In genomic region chr17:49825831-49826230, GRCm38 (mm10) we compare ENCODE assay signal across 20 mouse cellular contexts.
DNase-seq lines count a peak whose midpoint lies in the region; ATAC-seq lines count a peak whose summit lies in the region.
"Had no signal": no experiment of that assay in that cellular context is flagged by ENCODE, and none has a peak within 500 bp of the region (broad histone marks: within the 10 kb centered on the region; RNA-seq: fewer than 3 reads in every experiment).

No protein-coding gene starts in this region.

- no peaks in the 10 kb centered on the region for H3K9me3 ChIP-seq in limb, embryonic 10.5 days (replicated peaks)
- H3K9me3 ChIP-seq in midbrain, embryonic 14.5 days (ENCODE audit: control insufficient read depth, low read length): no peaks in the 10 kb centered on the region
- H3K9me3 ChIP-seq: midbrain, embryonic 13.5 days had no signal

- no peaks in the 10 kb centered on the region for H3K36me3 ChIP-seq in limb, embryonic 10.5 days
- no peaks in the 10 kb centered on the region for H3K36me3 ChIP-seq in midbrain, embryonic 14.5 days (ENCODE audit: control insufficient read depth, insufficient read depth, low read length)
- H3K36me3 ChIP-seq: midbrain, embryonic 13.5 days had no signal

- no peaks in the 10 kb centered on the region for H3K27me3 ChIP-seq in limb, embryonic 10.5 days (ENCODE audit: low read depth, poor library complexity, severe bottlenecking)
- H3K27me3 ChIP-seq in midbrain, embryonic 14.5 days (ENCODE audit: control insufficient read depth, insufficient read depth, low read length): no peaks in the 10 kb centered on the region
- H3K27me3 ChIP-seq: midbrain, embryonic 13.5 days had no signal

- H3K4me3 ChIP-seq in limb, embryonic 10.5 days: no peak overlapping the region
- H3K4me3 ChIP-seq in midbrain, embryonic 14.5 days (replicated peaks; ENCODE audit: low read depth, low read length): no peak overlapping the region
- H3K4me3 ChIP-seq: heart, adult 2 months; midbrain, embryonic 13.5 days; myocyte had no signal

- 90% methylated on average over 5 of the region's 5 CpGs for WGBS in limb, embryonic 10.5 days
- 94% methylated on average over 5 of the region's 5 CpGs for WGBS in midbrain, embryonic 14.5 days

- intact Hi-C loops in left cerebral cortex, postnatal 4 days (cut with DNase I): no loop called here
- intact Hi-C loops in left cerebral cortex, postnatal 36 days (cut with DNase I): no loop called here

- peaks cover 43% of the 10 kb centered on the region for H3K4me1 ChIP-seq in limb, embryonic 10.5 days
- no peaks in the 10 kb centered on the region for H3K4me1 ChIP-seq in midbrain, embryonic 14.5 days (ENCODE audit: control insufficient read depth, insufficient read depth, low read length)
- H3K4me1 ChIP-seq: midbrain, embryonic 13.5 days had no signal

- H3K9ac ChIP-seq in midbrain, embryonic 14.5 days (replicated peaks; ENCODE audit: low read length): no peak overlapping the region
- H3K9ac ChIP-seq: midbrain, embryonic 13.5 days had no signal

- peak; percentile 16 for DNase-seq in cerebellum, adult 11-12 months
- no peak for DNase-seq in cerebellum, adult 8-10 months
- DNase-seq in frontal cortex, postnatal 25 days (ENCODE audit: low spot score in 2 of 2): no peak
- peak; percentile 43 for DNase-seq in left cerebral cortex, postnatal 4 days
- no peak for DNase-seq in left cerebral cortex, postnatal 36 days (ENCODE audit: low spot score in 2 of 2)
- no peak for DNase-seq in limb, embryonic 10.5 days (ENCODE audit: low spot score)
- DNase-seq in midbrain, embryonic 14.5 days: no peak
- DNase-seq: adrenal gland, adult 8-10 months; gastrocnemius, postnatal 14 days; kidney, adult 8-10 months; kidney, postnatal 25 days; liver; right cerebral cortex, postnatal 4 days; thymus, adult 2 months had no signal

- ATAC-seq in frontal cortex, adult (ENCODE audit: low TSS enrichment): peak; percentile 66
- no peak for ATAC-seq in midbrain, embryonic 14.5 days (ENCODE audit: low FRiP score, low TSS enrichment)
- ATAC-seq: inflammation-experienced regulatory T-cells, adult 6 months; lung, postnatal 0 days; midbrain, embryonic 13.5 days had no signal

- peak overlapping the region; percentile 46; the same call in 1 of the 2 replicates for H3K27ac ChIP-seq in limb, embryonic 10.5 days
- H3K27ac ChIP-seq in midbrain, embryonic 14.5 days (replicated peaks; ENCODE audit: low read depth, low read length): no peak overlapping the region
- H3K27ac ChIP-seq: heart, adult 2 months; midbrain, embryonic 13.5 days had no signal

- no peak overlapping the region for H3K4me2 ChIP-seq in midbrain, embryonic 14.5 days (ENCODE audit: low read length)
- H3K4me2 ChIP-seq: midbrain, embryonic 13.5 days had no signal

Comparison
In these comparisons a context has a peak if more than half of its experiments do, and no peak if none do; other contexts are left out.
1. DNase-seq: peak in cerebellum, adult 11-12 months (single experiment) and left cerebral cortex, postnatal 4 days (single experiment); none in cerebellum, adult 8-10 months (single experiment), frontal cortex, postnatal 25 days (0 of 2), left cerebral cortex, postnatal 36 days (0 of 2), limb, embryonic 10.5 days (single experiment) and midbrain, embryonic 14.5 days (single experiment).